Mouse (Mus musculus) intestine, embryonic 15.5 days (tissue): ENCODE data around the gene Atn1. TPM values are rescaled to one million over a fixed set of nuclear protein-coding genes. Genes with fewer than 3 reads are reported as not detected.

ENCODE experiments used
- ATAC-seq: fragments of 200-750 bp; cut with Nextera tagmentation; 2 replicates; pipeline ENCODE4 v1.8.0; 2017; ENCODE audit warnings: moderate TSS enrichment, moderate library complexity
- H3K27ac ChIP-seq: fragments of 300-500 bp; sonication (generic); 2 replicates; pipeline ENCODE4 v1.5.1; 2015; ENCODE audit warnings: mild to moderate bottlenecking, inconsistent platforms
- H3K27me3 ChIP-seq: fragments of 300-500 bp; sonication (generic); replicated peaks from 2 replicates; pipeline ENCODE4 v1.6.1; 2015; ENCODE audit warnings: inconsistent platforms
- H3K36me3 ChIP-seq: fragments of 300-500 bp; sonication (generic); 2 replicates; pipeline ENCODE4 v1.6.1; 2015; ENCODE audit warnings: inconsistent platforms
- H3K4me1 ChIP-seq: fragments of 300-500 bp; sonication (generic); replicated peaks from 2 replicates; pipeline ENCODE4 v1.6.1; 2015; ENCODE audit warnings: inconsistent platforms
- H3K4me2 ChIP-seq: fragments of 300-500 bp; sonication (generic); replicated peaks from 2 replicates; pipeline ENCODE4 v1.6.1; 2015; ENCODE audit warnings: mild to moderate bottlenecking, inconsistent platforms
- H3K4me3 ChIP-seq: fragments of 300-500 bp; sonication (generic); replicated peaks from 2 replicates; pipeline ENCODE4 v1.5.1; 2015; ENCODE audit warnings: inconsistent platforms
- H3K9ac ChIP-seq: fragments of 300-500 bp; sonication (generic); 2 replicates; pipeline ENCODE4 v1.6.1; 2015; ENCODE audit warnings: inconsistent platforms
- H3K9me3 ChIP-seq: fragments of 300-500 bp; sonication (generic); 2 replicates; pipeline ENCODE4 v1.6.1; 2016; ENCODE audit warnings: inconsistent platforms
- WGBS: fragments of 180-500 bp; shearing (Covaris S2); methylation state at CpG from one replicate; pipeline ENCODE4 v1.1.7; 2015; 5-methylcytosine and 5-hydroxymethylcytosine counted together
- polyA plus RNA-seq: library from polyadenylated mRNA; unstranded; fragments of >200 nt; fragmentation: Nextera tagmentation; extraction: Ambion mirVana; gene quantifications from 2 replicates; pipeline ENCODE4 v1.2.1, GENCODE M21; 2015

Atn1 gene
- polyA plus RNA-seq, 1 experiment from 2014 or later: 10.5 TPM

- H3K36me3 ChIP-seq: no peaks in the 10 kb centered on the region
- 89% methylated on average over 7 of the region's 7 CpGs for WGBS
- H3K4me1 ChIP-seq: peaks cover 24% of the 10 kb centered on the region
- no peak overlapping the region for H3K9ac ChIP-seq
- H3K27ac ChIP-seq: no peak overlapping the region
- H3K4me3 ChIP-seq: no peak overlapping the region
- H3K9me3 ChIP-seq: no peaks in the 10 kb centered on the region
- H3K4me2 ChIP-seq: no peak overlapping the region
- ATAC-seq: no peak
- 0 out of 2 replicates have a peak, but pooled peaks cover 2% of the 10 kb centered on the region for H3K27me3 ChIP-seq
Measured at GRCm38 (mm10) chr6:124765951-124766350, 9.6 kb upstream of the Atn1 start.

DNA sequence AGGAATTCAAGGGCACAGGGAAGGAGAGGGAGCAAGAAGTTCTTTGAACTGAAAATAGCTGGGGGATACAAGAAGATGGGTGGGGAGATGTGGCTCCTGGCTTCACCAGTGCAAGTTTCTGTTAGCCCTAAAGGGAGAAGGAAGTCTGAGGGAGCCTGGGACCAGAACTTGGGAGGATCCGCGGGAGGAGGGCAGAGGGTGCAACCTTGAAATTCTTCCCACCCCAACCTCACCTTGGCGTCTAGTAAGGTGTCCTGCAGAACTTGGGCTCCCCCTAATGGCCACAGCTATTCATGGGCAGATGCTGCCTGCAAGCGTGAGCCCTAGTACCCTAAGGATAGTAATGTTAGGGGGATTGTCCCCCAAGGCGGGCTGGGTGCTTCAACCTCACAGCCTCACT lies 2.9 kb upstream of the Atn1 start:
- H3K4me2 ChIP-seq: peak overlapping the region; percentile 75
- H3K27me3 ChIP-seq: no peaks in the 10 kb centered on the region
- ATAC-seq: peak; percentile 37
- H3K27ac ChIP-seq: peak overlapping the region; percentile 96
- H3K36me3 ChIP-seq: no peaks in the 10 kb centered on the region
- H3K4me1 ChIP-seq: peaks cover 30% of the 10 kb centered on the region
- no peak overlapping the region; the same call in 1 of the 2 replicates for H3K4me3 ChIP-seq
- H3K9me3 ChIP-seq: no peaks in the 10 kb centered on the region
- WGBS: 2% methylated on average over 5 of the region's 5 CpGs
- peak overlapping the region; percentile 29; the same call in 1 of the 2 replicates for H3K9ac ChIP-seq

GRCm38 (mm10) chr6:124758849-124759232 lies 2.5 kb upstream of the Atn1 start:
- ATAC-seq: no peak
- peak overlapping the region; percentile 29; the same call in 1 of the 2 replicates for H3K9ac ChIP-seq
- H3K9me3 ChIP-seq: no peaks in the 10 kb centered on the region
- H3K4me2 ChIP-seq: peak overlapping the region; percentile 75
- H3K27ac ChIP-seq: peak overlapping the region; percentile 96
- no peaks in the 10 kb centered on the region for H3K36me3 ChIP-seq
- no peak overlapping the region; the same call in 1 of the 2 replicates for H3K4me3 ChIP-seq
- peaks cover 34% of the 10 kb centered on the region for H3K4me1 ChIP-seq
- no peaks in the 10 kb centered on the region for H3K27me3 ChIP-seq
- WGBS: 37% methylated on average over 2 of the region's 2 CpGs

GRCm38 (mm10) chr6:124757909-124758848 lies 1.9 kb upstream of the Atn1 start:
- 47% methylated on average over 5 of the region's 5 CpGs for WGBS
- Histone ChIP-seq H3K9me3 (no peaks in the 10 kb centered on the region), H3K4me3 (peak overlapping the region; percentile 82), H3K36me3 (no peaks in the 10 kb centered on the region), H3K4me2 (peak overlapping the region; percentile 75), H3K4me1 (peaks cover 36% of the 10 kb centered on the region), H3K27me3 (no peaks in the 10 kb centered on the region), H3K27ac (peak overlapping the region; percentile 96), H3K9ac (peak overlapping the region; percentile 90)
- ATAC-seq: peak; percentile 9; the same call in 1 of the 2 replicates

- Histone ChIP-seq H3K36me3 (no peaks in the 10 kb centered on the region), H3K9me3 (no peaks in the 10 kb centered on the region), H3K4me2 (peak overlapping the region; percentile 75), H3K27ac (peak overlapping the region; percentile 96), H3K9ac (peak overlapping the region; percentile 90), H3K4me1 (peaks cover 36% of the 10 kb centered on the region), H3K4me3 (peak overlapping the region; percentile 82), H3K27me3 (no peaks in the 10 kb centered on the region)
- 15% methylated on average over 5 of the region's 5 CpGs for WGBS
- ATAC-seq: no peak
Measured at GRCm38 (mm10) chr6:124757351-124757880, 1.1 kb upstream of the Atn1 start.

DNA sequence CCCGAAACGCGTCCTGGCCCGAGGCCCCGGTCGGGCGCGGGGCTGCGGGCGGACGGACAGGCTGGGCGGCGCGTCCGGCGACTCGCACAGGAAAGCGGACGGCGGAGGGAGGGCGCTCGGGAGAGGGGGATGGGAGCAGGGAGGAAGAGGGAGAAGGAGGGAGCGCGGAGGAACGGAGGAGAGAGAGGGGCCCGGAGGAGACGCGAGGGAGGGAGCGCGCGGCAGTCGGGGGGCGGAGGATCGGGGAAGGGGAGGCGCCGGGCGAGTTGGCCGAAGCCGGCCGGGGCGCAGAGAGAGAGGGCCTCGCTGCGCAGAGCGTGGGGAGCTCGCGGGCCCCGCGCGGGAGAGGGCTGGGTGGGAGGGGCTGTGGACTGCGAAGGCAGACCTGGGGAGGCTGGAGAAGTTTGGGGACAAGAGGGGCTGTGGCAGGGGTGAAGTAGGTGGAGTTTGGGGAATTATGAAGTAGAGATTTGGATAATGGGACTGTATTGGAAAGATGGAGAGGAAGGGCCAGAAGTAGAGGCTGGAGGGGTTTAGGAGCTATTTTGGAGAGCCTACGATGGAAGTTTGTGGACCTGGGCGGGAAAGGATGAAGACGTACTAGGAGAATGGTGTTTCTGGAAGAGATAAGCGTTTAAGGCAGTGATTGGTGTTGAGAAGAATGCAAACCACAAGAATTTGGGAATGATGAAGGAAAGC lies 477 bp upstream of the Atn1 start:
- WGBS: under 1% methylated on average over 50 of the region's 54 CpGs
- peak overlapping the region; percentile 82 for H3K4me3 ChIP-seq
- peak overlapping the region; percentile 90 for H3K9ac ChIP-seq
- peak overlapping the region; percentile 75 for H3K4me2 ChIP-seq
- peak; percentile 80 for ATAC-seq
- no peaks in the 10 kb centered on the region for H3K27me3 ChIP-seq
- no peaks in the 10 kb centered on the region for H3K9me3 ChIP-seq
- peaks cover 36% of the 10 kb centered on the region for H3K4me1 ChIP-seq
- H3K36me3 ChIP-seq: no peaks in the 10 kb centered on the region
- H3K27ac ChIP-seq: peak overlapping the region; percentile 96

DNA sequence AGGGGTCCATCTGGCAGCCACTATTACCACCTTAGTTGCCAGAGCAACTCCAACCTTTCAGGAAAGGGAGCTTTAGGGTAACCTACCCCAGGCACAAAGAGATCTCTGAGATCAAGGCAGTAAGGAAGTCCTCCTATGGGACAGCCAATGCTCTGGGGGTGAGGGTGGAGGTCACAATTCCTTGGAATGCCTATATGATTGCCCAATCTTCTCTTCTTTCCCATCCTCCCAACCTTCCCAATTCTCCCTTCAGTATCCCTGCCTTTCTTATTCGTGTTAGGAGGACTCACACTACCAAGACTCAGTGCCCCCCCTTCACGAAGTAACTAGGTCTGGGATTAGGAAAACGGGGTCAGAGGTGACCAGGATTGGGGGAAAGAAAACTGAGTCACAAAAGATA lies 1.0 kb downstream of the Atn1 start:
- no peaks in the 10 kb centered on the region for H3K36me3 ChIP-seq
- peak overlapping the region; percentile 82 for H3K4me3 ChIP-seq
- peak overlapping the region; percentile 96 for H3K27ac ChIP-seq
- 6% methylated on average over 3 of the region's 3 CpGs for WGBS
- H3K4me2 ChIP-seq: peak overlapping the region; percentile 75
- no peak for ATAC-seq
- peak overlapping the region; percentile 90 for H3K9ac ChIP-seq
- peaks cover 36% of the 10 kb centered on the region for H3K4me1 ChIP-seq
- H3K27me3 ChIP-seq: no peaks in the 10 kb centered on the region
- no peaks in the 10 kb centered on the region for H3K9me3 ChIP-seq

DNA sequence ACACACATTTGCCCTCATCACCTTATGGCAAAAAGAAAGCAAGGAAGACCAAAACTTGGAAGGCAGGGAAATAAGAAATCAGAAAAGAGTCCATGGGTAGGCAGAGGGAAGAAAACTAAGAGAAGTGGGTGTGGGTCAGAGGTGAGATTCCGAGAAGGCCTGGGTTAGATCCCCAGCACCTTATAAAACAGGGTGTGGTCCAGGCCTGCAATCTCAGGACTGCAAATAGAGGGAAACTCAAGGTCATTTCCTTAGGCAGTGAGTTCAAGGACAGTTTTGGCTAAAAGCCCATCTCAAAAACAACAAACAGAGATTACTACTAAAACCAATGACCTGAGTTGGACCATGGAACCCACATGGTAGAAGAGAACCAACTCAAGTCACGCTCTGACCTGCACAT lies 2.5 kb downstream of the Atn1 start:
- Histone ChIP-seq H3K27me3 (no peaks in the 10 kb centered on the region), H3K27ac (no peak overlapping the region), H3K9ac (no peak overlapping the region), H3K36me3 (peaks cover 7% of the 10 kb centered on the region), H3K9me3 (no peaks in the 10 kb centered on the region), H3K4me2 (no peak overlapping the region), H3K4me3 (no peak overlapping the region), H3K4me1 (peaks cover 28% of the 10 kb centered on the region)
- 77% methylated on average over 2 of the region's 2 CpGs for WGBS
- no peak for ATAC-seq

- Histone ChIP-seq H3K9ac (no peak overlapping the region), H3K27me3 (no peaks in the 10 kb centered on the region), H3K4me1 (peaks cover 33% of the 10 kb centered on the region), H3K4me3 (no peak overlapping the region), H3K4me2 (no peak overlapping the region), H3K36me3 (peaks cover 24% of the 10 kb centered on the region), H3K27ac (no peak overlapping the region), H3K9me3 (no peaks in the 10 kb centered on the region)
- no peak for ATAC-seq
- 83% methylated on average over 8 of the region's 8 CpGs for WGBS
Measured at GRCm38 (mm10) chr6:124750405-124750804, 5.9 kb downstream of the Atn1 start.

- 81% methylated on average over 7 of the region's 7 CpGs for WGBS
- Histone ChIP-seq H3K9me3 (no peaks in the 10 kb centered on the region), H3K9ac (no peak overlapping the region), H3K4me3 (no peak overlapping the region), H3K36me3 (peaks cover 39% of the 10 kb centered on the region), H3K27me3 (no peaks in the 10 kb centered on the region), H3K27ac (no peak overlapping the region), H3K4me2 (peak overlapping the region; percentile 96; the same call in 1 of the 2 replicates), H3K4me1 (peaks cover 23% of the 10 kb centered on the region)
- ATAC-seq: no peak
Measured at GRCm38 (mm10) chr6:124746654-124747632, 9.4 kb downstream of the Atn1 start.

- peak overlapping the region; percentile 47 for H3K4me3 ChIP-seq
- no peak for ATAC-seq
- H3K4me1 ChIP-seq: peaks cover 27% of the 10 kb centered on the region
- 24% methylated on average over 8 of the region's 8 CpGs for WGBS
- H3K27ac ChIP-seq: peak overlapping the region; percentile 87
- peak overlapping the region; percentile 82 for H3K9ac ChIP-seq
- no peaks in the 10 kb centered on the region for H3K27me3 ChIP-seq
- peak overlapping the region; percentile 96 for H3K4me2 ChIP-seq
- H3K9me3 ChIP-seq: no peaks in the 10 kb centered on the region
- peaks cover 39% of the 10 kb centered on the region for H3K36me3 ChIP-seq
Measured at GRCm38 (mm10) chr6:124746296-124746605, 10.1 kb downstream of the Atn1 start.
